Mouse (Mus musculus): ENCODE measurements at regions not wholly inside any gene's neighbourhood (a gene's known extent, or its start where the extent isn't known, plus 50 kb on each side); places are given as distances from the start of the nearest gene placed in this dataset.

GRCm38 (mm10) chr3:63582180-63582579 lies 98.5 kb upstream of the Gm34302 start:
- TF ChIP-seq POLR2A (IDR thresholded peaks at IDR 0.05; ENCODE audit: control insufficient read depth, extremely low read depth, insufficient read depth, low read length, poor library complexity) (no peak), CTCF (IDR thresholded peaks at IDR 0.05; ENCODE audit: borderline replicate concordance, control insufficient read depth, extremely low read depth, insufficient read depth, low read length, poor library complexity) (no peak)

All from thymus, adult 2 months (tissue).